Mouse (Mus musculus) adipocyte (in vitro differentiated cells): ENCODE measurements around the gene Vat1.
"Not testable (repeated sequence)": the region's sequence is repeated elsewhere in the genome, so short reads cannot be mapped to it uniquely, and the experiment has no call there.

ENCODE experiments used
- DNase-seq: peaks from one replicate; pipeline ENCODE4 v3.0.0-alpha.2; 2016; ENCODE audit warnings: low spot score

Gene Vat1

DNA sequence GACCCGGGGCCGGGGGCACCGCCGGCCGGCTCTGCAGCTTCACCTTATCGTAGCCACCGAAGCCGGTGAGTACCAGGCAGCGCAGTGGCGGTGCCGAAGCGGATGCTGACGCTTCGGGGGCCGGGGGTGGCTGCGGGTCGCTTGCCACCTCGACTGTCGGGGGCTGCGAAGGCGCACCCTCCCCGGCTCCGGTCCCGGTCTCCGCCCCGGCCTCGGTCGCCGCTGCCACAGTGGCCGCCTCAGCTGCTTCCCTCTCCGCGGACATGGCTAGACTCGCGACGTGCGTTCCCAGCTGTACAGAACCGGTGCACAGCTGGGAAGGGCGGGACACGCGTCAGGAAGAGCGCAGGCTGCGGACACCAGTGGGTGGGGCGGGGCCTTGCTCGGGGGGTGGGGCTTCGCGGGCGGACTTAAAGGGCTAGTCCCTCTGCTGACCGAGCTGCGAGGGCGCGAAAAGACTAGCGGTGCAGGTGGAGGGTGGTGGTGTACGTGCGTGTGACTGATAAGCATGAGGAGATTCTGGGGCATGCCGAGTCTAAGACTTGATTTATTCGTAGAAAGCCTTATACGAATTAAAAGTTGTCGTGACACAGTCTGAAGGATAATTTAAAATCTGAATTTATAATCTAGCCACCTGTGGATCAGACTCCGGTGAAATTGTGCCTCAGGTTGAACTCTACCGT, at the start of gene Vat1:
Gene Vat1 (minus strand): TSS at position 362 of the 683 bp plus-strand sequence.
- DNase-seq = peak; percentile 84

DNA sequence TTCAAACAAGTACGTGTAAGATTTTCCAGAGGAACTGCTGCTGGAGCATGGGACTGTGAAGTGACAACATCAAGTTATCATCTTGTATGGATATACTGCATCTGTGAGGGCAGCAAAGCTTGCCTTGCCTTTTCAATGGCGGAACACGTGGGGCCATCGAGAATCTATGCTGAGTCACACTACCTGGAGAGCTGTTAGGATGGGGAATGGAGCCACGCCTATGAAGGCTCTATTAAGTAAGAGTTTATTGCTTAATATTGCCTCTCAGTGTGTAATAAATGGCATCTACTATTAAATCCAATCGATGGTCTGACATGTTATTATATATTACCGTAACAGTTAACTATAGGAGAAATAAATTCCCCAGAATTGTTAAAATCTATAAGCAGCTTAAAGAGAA, 41.1 kb upstream of the Vat1 start:
- DNase-seq = no peak

DNA sequence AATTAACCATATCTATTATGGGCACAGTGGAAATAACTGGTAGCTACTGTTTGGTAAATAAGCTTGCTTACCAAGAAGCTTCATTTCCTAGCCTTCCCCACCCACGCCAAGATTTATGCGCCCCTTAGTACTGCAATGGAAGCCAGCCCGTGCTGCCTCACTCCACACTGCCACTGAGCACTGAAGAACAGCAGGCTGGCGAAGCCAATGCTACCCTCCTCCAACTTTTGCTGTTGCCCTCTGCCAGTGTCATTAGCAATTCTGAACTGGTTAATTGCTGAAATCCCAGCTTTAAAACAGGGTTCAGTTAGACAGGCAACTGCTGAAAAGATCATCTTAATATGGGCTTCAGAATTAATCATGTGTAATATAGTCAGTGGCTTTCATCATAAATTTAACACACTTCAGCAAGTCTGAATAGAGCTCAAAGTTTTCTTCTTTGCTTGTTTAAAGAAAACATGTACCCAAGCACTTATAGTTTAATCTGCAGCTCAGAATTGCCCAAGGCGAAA, 40.3 kb upstream of the Vat1 start:
- DNase-seq = no peak

DNA sequence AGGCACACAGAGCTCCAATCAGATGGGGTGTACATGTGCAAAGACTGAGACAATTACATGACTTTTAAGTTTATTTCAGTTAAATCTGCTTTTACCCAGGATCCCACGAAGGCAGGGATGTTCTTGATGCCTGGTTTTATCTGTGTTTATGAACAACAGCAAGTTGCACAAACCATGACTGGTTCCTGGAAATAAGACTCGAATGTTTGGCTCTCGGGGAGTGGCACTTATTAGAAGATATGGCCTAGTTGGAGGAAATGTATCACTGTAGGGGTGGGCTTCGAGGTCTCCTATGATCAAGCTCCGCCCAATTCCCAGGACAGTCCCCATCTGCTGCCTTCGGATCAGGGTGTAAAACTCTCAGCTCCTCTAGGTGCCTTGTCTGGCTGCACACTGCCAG, 20.1 kb upstream of the Vat1 start:
- DNase-seq = no peak

DNA sequence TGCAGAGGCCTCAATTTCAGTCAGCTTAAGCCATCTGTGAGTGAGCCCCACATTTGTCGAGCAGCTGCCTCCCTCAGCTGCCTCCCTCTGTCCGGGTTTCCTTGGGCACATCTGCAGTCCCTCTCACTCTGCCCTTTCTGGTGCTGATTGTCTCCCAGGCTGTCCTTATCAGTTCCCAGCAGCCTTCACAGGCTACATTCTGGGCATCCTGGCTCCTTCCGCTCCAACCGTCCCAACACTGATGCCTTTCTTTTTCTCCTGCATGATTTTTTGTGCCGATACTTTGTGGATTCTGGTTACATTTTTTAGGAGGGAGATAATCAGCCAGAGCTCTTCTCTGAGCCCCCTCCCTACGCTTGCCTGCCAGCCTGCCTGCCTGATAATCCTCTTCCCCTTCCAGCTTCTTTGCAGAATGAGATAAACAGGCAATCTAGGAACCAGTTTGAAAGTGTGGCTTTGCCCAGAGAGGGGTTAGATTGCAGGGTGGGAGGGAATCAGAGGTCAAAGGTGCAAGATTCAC, 19.5 kb upstream of the Vat1 start:
- DNase-seq = no peak

DNA sequence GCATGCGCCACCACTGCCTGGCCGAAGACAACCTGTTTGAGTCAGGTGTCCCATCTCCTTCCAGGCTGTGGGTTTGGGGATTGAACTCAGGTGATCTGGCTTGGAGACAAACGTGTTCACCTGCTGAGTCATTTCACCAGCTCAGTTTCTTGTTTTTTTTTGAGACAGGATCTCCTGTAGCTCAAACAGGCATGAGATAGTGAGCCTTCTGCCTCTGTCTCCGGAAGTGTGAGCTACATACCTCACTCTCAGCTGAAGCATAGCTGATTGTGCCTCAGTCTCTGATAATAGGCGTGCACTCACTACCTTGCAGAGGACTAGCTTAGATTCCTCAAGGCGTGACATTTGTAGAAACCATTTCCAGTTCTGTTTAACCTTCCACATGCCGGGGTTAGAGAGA, 18.8 kb upstream of the Vat1 start:
- DNase-seq = no peak

DNA sequence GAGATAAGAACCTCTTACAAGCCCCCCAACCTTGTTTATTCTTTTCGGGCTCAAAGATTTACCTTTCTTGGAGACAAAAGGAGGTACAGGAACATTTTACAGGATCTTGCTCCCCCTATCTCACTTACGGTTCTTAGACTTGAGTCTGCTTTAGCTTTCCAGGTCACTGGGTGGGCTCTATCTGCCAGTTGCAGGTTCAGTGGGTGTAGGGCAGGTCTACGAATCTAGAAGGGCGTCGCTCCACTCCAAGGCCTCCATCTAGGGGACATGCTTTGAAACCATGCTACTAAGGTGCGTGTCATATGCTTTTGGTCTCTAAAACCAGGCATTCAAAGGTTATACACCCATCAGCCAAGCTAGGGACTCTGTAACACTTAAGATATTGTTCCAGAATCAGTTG, 18.2 kb upstream of the Vat1 start:
- no peak for DNase-seq

DNA sequence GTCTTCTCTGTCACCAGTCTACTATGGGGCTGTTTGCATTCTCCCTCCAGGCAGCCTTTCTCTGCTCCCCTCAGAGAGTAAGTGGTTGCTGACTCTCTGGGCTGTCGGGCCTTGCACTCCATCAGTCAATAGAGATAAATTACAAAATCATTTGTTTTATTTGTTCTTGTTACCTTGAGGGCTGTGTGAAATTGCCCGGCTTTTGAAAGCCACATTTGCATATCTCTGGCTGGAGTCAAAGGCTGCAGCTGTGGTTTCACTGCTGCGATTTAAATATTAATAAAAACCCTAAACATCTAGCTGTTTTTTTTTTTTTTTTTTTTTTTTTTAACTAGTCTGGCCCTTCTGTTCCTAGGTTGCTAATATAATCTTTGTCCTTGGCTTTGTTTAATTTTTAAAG, 17.8 kb upstream of the Vat1 start:
- no peak for DNase-seq

DNA sequence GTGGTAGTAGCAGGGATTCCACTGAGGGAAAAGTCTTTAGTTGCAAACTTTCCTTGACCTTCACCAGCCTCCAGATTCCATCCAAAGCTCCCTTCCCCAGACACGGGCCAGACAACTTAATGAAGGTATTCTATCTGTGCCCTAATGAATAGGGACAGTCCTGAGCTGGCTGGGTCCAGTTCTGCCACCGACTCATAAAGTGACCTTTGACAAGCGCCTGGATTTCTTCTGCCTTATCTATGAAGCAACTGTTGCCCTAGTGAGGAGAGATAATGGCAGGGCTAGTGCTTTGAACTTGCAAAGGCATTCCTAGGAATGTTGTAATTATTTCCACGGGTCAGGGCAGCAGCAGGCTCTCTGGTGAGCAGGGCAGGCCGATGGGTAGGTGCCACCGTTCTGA, 14.9 kb upstream of the Vat1 start:
- no peak for DNase-seq

DNA sequence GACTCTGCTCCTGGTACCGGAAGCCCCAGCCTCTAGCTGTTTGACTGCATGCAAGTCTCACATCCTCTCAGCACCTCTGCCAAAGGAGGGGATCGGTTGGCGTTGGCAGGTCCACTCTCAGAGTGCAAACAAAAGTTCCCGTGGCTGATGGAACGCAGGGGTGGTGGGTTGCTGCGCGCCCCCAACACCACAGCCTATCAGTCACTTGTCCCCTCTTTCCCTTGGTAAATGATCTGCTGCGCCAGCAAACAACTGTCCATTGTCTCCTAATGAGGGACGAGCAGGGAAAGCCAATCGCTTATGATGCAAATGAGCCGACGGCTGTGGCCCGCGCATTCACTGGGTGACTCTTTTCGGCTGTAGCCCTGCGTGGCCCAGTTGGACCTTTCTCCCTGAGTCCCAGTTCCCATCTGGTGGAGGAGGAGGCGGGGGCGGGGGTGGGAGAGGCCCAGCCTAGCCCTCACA, 13.2 kb upstream of the Vat1 start:
- DNase-seq = no peak

DNA sequence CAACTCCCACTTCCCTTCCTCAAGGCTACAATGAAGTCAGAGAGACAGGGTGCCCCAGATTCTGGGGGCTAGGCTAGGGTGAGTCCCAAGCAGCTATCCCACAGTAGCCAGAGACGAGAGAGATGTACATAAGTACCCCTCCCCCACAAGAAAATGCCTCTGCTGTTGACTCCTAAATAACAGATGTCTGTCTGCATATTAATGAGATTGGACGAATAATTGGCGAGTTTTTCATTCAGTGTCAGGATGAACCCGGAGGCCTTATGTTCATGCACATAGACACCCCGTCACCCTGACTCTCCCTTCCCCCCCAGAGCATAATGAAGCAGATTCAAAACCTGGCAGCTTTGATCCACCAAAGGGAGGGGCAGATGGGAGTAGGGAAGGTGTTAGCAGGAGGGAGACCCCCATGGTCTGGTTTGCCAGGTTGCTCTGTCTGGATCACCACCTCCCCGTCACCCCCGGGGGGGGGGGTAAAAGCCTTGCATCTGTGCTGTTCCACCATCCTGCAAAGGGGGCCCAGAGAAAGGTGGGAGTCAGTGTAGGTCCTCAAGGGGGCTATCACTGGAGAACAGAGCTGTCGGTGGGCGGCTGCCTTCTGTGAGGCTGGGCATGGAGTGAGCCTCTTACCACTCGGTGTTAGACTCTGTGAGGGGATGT, 11.7 kb upstream of the Vat1 start:
- no peak for DNase-seq

DNA sequence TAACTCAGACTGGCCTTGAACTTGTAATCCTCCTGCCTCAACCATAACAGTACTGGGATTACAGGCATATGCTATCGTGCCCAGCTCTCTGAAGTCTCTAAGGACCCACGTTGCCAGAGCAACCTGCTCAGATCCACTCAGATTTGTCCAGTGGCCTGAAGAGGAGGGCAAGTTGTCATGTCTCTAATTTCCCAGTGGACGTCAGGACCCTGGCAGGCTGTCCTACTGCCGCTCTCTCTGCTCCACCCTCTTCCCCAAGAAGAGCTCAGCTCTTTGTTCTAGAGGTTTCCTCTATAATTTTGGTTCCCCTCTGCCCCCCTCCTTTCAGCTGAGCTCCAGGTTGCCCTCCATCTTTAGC, 11.1 kb upstream of the Vat1 start:
- no peak for DNase-seq

DNA sequence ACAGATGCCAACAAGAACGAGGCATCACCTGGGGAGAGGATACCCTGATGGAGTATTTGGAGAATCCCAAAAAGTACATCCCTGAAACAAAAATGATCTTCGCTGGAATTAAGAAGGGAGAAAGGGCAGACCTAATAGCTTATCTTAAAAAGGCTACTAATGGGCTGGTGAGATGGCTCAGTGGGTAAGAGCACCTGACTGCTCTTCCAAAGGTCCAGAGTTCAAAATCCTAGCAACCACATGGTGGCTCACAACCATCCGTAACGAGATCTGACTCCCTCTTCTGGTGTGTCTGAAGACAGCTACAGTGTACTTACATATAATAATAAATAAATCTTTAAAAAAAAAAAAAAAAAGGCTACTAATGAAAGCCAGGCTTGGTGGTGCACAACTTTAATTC, 10.3 kb upstream of the Vat1 start:
- not testable (repeated sequence) for DNase-seq

DNA sequence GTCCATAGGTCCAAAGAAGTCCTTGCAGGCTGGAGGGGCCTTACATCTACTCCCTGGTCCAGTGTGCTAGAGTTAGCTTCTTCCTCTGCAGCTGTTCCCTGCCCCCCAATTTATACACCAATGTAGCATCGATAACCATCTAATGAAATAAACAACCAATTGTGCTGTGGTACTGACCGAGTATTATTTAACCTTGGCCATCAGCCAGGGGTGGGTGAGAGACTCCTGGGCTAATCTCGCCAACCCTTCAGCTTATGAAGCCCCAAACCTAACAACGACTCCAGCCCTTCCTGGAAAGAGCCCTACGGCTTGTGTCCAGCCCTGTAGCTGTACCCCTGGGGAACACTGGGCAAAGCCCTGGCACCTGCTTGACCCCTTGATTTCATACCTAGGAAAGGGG, 8.3 kb upstream of the Vat1 start:
- no peak for DNase-seq

DNA sequence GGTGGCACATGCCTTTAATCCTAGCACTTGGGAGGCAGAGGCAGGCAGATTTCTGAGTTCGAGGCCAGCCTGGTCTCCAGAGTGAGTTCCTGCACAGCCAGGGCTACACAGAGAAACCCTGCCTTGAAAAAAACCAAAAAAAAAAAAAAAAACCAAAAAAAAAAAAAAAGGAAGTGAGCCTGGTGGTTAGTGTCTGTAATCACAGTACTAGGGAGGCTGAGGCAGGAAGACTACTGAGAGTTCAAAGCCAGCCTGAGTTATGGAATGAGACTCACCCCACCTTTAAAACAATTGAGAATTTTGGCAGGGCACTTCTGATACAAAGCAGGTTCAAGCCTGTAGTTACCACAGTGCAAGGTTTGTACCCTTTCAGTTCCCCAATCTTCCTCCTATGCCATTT, 7.7 kb upstream of the Vat1 start:
- not testable (repeated sequence) for DNase-seq

DNA sequence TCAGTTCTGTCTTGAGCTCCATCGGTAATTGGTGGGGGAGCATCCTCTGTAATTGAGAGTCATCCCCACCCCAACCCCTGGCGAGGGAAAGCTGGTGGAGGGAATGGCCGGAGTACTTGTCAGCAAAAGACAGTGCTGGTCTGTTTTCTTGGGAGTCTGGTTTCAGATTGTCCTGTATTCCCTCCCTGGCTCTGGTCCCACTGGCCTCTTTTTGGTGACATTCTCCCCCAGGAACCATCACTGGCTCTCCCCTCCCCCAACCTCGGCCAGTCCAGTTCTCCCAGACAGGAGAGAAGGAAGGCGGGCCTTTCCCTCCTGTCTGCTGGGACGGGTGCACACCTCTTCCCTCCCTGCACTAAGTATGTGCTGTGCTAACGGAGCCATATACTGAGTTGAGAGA, 6.3 kb upstream of the Vat1 start:
- DNase-seq = no peak

DNA sequence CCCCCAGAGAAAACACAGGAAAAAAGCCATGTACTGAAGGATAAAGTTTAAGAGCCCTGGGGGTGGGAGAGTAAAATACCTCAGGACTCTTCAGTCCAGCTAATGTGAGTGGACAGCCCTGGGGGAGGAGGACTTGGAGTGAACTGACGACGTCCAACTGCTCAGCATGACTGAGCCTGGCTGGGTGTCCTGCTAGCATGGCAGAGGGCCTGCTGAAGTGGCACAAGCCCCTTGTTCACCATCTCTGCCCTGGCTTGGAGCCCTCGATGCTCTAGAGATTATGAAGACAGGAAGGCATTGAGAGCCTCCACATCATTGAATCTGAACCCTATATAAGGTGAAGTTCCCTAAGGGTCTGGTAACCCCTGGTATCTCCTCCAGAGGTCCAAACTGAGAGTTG, 5.9 kb upstream of the Vat1 start:
- DNase-seq = peak; percentile 46

DNA sequence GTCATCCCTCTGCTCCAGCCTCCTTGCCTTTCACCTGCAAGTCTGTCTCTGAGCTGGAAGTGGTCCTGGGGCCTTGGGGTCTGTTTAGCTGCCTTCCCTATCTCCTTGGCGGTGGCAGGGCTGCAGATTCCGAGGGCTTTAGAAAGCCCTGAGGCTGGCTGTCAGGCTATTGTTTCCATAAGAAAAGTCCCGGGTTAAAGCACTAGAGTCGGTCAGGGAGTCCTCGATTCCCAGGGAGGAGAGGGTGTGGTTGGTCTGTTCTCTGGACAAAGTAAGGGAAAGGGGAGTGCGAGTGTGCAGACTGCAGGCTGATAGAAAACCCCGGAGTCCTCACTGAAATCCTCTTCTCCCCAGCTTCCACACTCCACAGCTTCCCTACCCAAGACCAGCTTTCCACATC, 4.2 kb upstream of the Vat1 start:
- peak; percentile 37 for DNase-seq

DNA sequence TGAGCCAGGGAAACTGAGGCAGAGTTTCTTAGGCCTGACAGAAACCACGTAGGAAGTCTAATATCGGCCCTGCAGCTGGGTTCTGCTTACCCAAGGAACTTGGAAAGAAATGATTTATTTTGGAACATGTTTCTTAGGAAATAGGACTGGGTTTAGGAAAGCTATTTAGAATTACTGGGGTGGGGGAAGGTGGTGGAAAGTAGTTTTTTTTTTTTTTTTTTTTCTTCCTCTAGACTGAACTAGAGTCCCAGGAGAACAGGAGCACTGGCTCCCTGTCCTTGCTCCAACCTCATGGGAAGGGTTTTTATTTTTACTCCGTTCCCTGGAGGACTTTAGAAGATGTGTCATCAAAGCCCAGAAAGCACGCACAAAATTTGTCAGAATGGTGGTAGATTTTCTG, 3.1 kb upstream of the Vat1 start:
- DNase-seq = peak; percentile 34

DNA sequence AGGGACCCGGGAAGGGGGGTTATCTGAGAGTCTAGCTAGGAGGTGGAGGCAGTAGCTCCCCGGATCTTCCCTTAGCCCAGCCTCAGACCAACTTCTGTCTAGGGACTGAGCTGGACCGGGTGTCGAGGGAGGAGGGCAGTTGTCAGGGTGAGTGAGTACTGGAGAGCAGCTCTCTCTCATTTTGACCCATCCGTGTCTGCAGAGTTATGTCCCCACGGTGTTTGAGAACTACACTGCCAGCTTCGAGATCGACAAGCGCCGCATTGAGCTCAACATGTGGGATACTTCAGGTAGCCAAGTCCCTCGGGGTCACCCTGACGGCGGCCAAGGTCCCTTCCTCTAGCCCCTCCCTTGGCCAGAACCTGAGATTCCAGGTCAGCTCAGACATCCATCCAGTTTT, 2.7 kb upstream of the Vat1 start:
- no peak for DNase-seq

DNA sequence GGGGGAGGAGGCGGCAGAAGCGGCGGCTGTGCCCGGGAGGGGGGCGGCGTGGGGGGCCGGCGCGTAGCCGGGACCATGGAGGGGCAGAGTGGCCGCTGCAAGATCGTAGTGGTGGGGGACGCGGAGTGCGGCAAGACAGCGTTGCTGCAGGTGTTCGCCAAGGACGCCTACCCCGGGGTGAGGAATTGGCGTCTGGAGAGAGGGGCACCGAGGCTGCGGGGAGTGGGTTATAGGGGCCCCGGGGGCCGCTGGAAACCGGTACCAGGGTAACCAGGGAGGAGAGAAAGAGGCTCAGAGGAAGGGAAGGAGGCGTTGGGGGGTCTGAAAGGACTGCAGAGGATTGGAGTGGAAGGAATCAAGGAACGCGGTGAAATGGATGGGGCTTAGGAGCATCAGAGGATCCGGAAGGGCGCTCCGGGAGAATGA, 2.2 kb upstream of the Vat1 start:
- no peak for DNase-seq

DNA sequence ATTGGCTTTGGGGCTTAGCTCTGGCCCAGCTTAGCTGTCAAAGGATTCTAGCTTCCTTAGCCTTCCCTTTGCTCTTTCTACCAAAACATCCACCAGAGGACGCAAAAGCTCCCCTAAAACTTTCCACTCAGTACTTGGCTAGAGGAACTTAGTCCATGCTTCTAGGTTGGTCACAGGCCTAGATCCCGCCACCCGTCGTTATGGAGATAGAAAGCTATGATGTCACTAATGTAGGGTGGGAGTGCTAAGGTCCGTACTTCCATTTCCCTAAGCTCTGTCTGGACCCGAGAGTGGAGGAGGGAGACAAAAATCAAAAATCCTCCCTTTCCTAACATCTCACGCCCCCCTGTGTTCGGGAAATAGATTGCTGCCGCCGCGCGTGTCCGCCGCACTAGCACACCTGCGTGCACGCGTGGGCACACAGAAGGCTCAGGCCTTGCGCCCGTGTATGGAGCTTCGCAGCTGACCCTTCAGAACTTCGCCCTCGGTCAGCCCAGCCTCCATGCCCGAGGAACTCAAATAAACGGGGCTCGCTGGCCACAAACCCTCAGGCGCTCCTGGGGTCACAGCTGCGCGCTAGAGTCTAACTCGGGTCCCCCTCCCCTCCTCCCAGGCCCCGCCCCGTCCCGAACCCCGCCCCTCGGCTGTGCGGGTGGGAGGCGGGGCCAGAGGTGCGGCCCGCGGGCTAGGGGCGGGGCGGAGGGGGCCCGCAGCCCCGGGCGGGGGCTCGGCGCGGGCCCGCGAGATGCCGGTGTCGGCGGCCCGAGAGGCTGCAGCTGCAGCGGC, 1.6 kb upstream of the Vat1 start:
- peak; percentile 92 for DNase-seq

DNA sequence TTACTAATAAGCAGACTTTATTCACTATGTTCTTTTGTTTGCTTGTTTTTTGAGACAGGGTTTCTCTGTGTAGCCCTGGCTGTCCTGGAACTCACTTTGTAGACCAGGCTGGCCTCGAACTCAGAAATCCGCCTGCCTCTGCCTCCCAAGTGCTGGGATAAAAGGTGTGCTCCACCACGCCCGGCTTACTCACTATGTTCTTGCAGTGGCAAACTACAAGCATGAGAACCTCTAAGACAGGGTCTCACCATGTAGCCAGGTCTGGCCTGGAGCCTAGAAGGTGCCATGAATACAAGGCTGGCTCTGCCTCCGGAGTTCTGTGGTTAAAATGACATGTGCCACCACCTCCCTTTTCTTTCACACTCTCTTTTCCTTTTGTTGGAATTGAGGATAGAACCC, 521 bp upstream of the Vat1 start:
- DNase-seq = not testable (repeated sequence)
